Mouse (Mus musculus) stomach, embryonic 16.5 days (tissue): Measurements from ENCODE around the gene Nadk. TPM values are rescaled to one million over a fixed set of nuclear protein-coding genes. Genes with fewer than 3 reads are reported as not detected.
A peak's percentile ranks its signal among the peaks of the same experiment; 100 is the strongest.

ENCODE experiments used
- ATAC-seq: fragments of 200-750 bp; cut with Nextera tagmentation; 2 replicates; pipeline ENCODE4 v1.8.0; 2017; ENCODE audit warnings: moderate number of reproducible peaks, moderate TSS enrichment; ENCODE audit not compliant: insufficient read depth, low FRiP score
- H3K27ac ChIP-seq: fragments of 300-500 bp; sonication (generic); 2 replicates; pipeline ENCODE4 v1.5.1; 2014; ENCODE audit warnings: low read length
- H3K27me3 ChIP-seq: fragments of 300-500 bp; sonication (generic); 2 replicates; pipeline ENCODE4 v1.6.1; 2014; ENCODE audit warnings: low read length, control low read depth, mixed read lengths; ENCODE audit not compliant: control insufficient read depth, insufficient read depth
- H3K36me3 ChIP-seq: fragments of 300-500 bp; sonication (generic); 2 replicates; pipeline ENCODE4 v1.6.1; 2014; ENCODE audit warnings: low read length; ENCODE audit not compliant: control insufficient read depth, insufficient read depth
- H3K4me1 ChIP-seq: fragments of 300-500 bp; sonication (generic); 2 replicates; pipeline ENCODE4 v1.6.1; 2014; ENCODE audit warnings: low read length, control low read depth, mixed read lengths; ENCODE audit not compliant: control insufficient read depth, insufficient read depth
- H3K4me2 ChIP-seq: fragments of 300-500 bp; sonication (generic); 2 replicates; pipeline ENCODE4 v1.6.1; 2014; ENCODE audit warnings: low read depth, low read length, mixed read lengths
- H3K4me3 ChIP-seq: fragments of 300-500 bp; sonication (generic); replicated peaks from 2 replicates; pipeline ENCODE4 v1.5.1; 2014; ENCODE audit warnings: mild to moderate bottlenecking, low read length
- H3K9ac ChIP-seq: fragments of 300-500 bp; sonication (generic); 2 replicates; pipeline ENCODE4 v1.6.1; 2014; ENCODE audit warnings: low read length
- H3K9me3 ChIP-seq: fragments of 300-500 bp; sonication (generic); replicated peaks from 2 replicates; pipeline ENCODE4 v1.6.1; 2016; ENCODE audit warnings: low read length, control low read depth; ENCODE audit not compliant: control insufficient read depth
- WGBS: fragments of 180-500 bp; shearing (Covaris S2); extraction: QIAGEN DNeasy Blood & Tissue Kit; methylation state at CpG from one replicate; pipeline ENCODE4 v1.1.7; 2014; 5-methylcytosine and 5-hydroxymethylcytosine counted together
- polyA plus RNA-seq: library from polyadenylated mRNA; unstranded; fragments of >200 nt; fragmentation: Nextera tagmentation; extraction: Ambion mirVana; gene quantifications from 2 replicates; pipeline ENCODE4 v1.2.1, GENCODE M21; 2015

Nadk gene
- polyA plus RNA-seq, 1 experiment from 2014 or later: 85.5 TPM

GRCm38 (mm10) chr4:155595777-155596176 lies 33.6 kb downstream of the Nadk start:
- Histone ChIP-seq H3K9me3 (no peaks in the 10 kb centered on the region), H3K27me3 (no peaks in the 10 kb centered on the region), H3K36me3 (no peaks in the 10 kb centered on the region), H3K27ac (no peak overlapping the region), H3K9ac (no peak overlapping the region), H3K4me2 (no peak overlapping the region), H3K4me1 (no peaks in the 10 kb centered on the region), H3K4me3 (no peak overlapping the region)
- 76% methylated on average over 3 of the region's 3 CpGs for WGBS
- ATAC-seq: no peak

- 80% methylated on average over 5 of the region's 5 CpGs for WGBS
- Histone ChIP-seq H3K4me2 (no peak overlapping the region), H3K27me3 (no peaks in the 10 kb centered on the region), H3K36me3 (no peaks in the 10 kb centered on the region), H3K4me3 (no peak overlapping the region), H3K9ac (no peak overlapping the region), H3K4me1 (no peaks in the 10 kb centered on the region), H3K27ac (no peak overlapping the region), H3K9me3 (no peaks in the 10 kb centered on the region)
- no peak for ATAC-seq
These were observed 34.4 kb downstream of the Nadk start for GRCm38 (mm10) chr4:155596606-155597005.

GRCm38 (mm10) chr4:155598536-155598935 lies 36.4 kb downstream of the Nadk start:
- Histone ChIP-seq H3K9ac (no peak overlapping the region), H3K27me3 (no peaks in the 10 kb centered on the region), H3K4me2 (no peak overlapping the region), H3K9me3 (no peaks in the 10 kb centered on the region), H3K4me3 (no peak overlapping the region), H3K4me1 (peaks cover 6% of the 10 kb centered on the region), H3K36me3 (no peaks in the 10 kb centered on the region), H3K27ac (no peak overlapping the region)
- no peak for ATAC-seq
- 13% methylated on average over 20 of the region's 20 CpGs for WGBS

- Histone ChIP-seq H3K27me3 (no peaks in the 10 kb centered on the region), H3K27ac (no peak overlapping the region), H3K4me2 (peak overlapping the region; percentile 87), H3K4me1 (peaks cover 6% of the 10 kb centered on the region), H3K4me3 (peak overlapping the region; percentile 99), H3K9ac (no peak overlapping the region), H3K9me3 (no peaks in the 10 kb centered on the region), H3K36me3 (no peaks in the 10 kb centered on the region)
- WGBS: 75% methylated on average over 11 of the region's 11 CpGs
- no peak for ATAC-seq
These were observed 38.0 kb downstream of the Nadk start for GRCm38 (mm10) chr4:155599901-155600825.

GRCm38 (mm10) chr4:155601091-155601996 lies 39.2 kb downstream of the Nadk start, which contains the start of gene Slc35e2:
Gene Slc35e2 (plus strand): TSS chr4:155601416.
- ATAC-seq: peak; percentile 96
- no peaks in the 10 kb centered on the region for H3K27me3 ChIP-seq
- under 1% methylated on average over 64 of the region's 65 CpGs for WGBS
- no peaks in the 10 kb centered on the region for H3K36me3 ChIP-seq
- H3K27ac ChIP-seq: peak within 1 kb of the TSS; percentile 99
- peak within 1 kb of the TSS; percentile 96 for H3K9ac ChIP-seq
- H3K4me1 ChIP-seq: peaks cover 6% of the 10 kb centered on the region
- H3K9me3 ChIP-seq: no peaks in the 10 kb centered on the region
- peak within 1 kb of the TSS; percentile 87 for H3K4me2 ChIP-seq
- peak within 1 kb of the TSS; percentile 99 for H3K4me3 ChIP-seq

- H3K9me3 ChIP-seq: no peaks in the 10 kb centered on the region
- no peaks in the 10 kb centered on the region for H3K27me3 ChIP-seq
- WGBS: 1% methylated on average over 31 of the region's 31 CpGs
- H3K36me3 ChIP-seq: no peaks in the 10 kb centered on the region
- H3K4me2 ChIP-seq: peak overlapping the region; percentile 87
- peak overlapping the region; percentile 99 for H3K4me3 ChIP-seq
- H3K4me1 ChIP-seq: peaks cover 6% of the 10 kb centered on the region
- no peak; the same call in 1 of the 2 replicates for ATAC-seq
- H3K27ac ChIP-seq: peak overlapping the region; percentile 99
- peak overlapping the region; percentile 96 for H3K9ac ChIP-seq
These were observed 39.8 kb downstream of the Nadk start for GRCm38 (mm10) chr4:155601997-155602456.

GRCm38 (mm10) chr4:155602753-155603152 lies 40.6 kb downstream of the Nadk start:
- no peaks in the 10 kb centered on the region for H3K36me3 ChIP-seq
- H3K27ac ChIP-seq: no peak overlapping the region
- WGBS: 92% methylated on average over 1 of the region's 1 CpGs
- H3K9me3 ChIP-seq: no peaks in the 10 kb centered on the region
- peak overlapping the region; percentile 99; the same call in 1 of the 2 replicates for H3K4me3 ChIP-seq
- no peak for ATAC-seq
- peak overlapping the region; percentile 96; the same call in 1 of the 2 replicates for H3K9ac ChIP-seq
- H3K27me3 ChIP-seq: no peaks in the 10 kb centered on the region
- peak overlapping the region; percentile 87 for H3K4me2 ChIP-seq
- peaks cover 6% of the 10 kb centered on the region for H3K4me1 ChIP-seq

GRCm38 (mm10) chr4:155603801-155604200 lies 41.6 kb downstream of the Nadk start:
- Histone ChIP-seq H3K27ac (no peak overlapping the region), H3K36me3 (no peaks in the 10 kb centered on the region), H3K4me1 (peaks cover 6% of the 10 kb centered on the region), H3K9me3 (no peaks in the 10 kb centered on the region), H3K4me2 (no peak overlapping the region), H3K27me3 (no peaks in the 10 kb centered on the region), H3K4me3 (no peak overlapping the region), H3K9ac (no peak overlapping the region)
- no peak for ATAC-seq
- 94% methylated on average over 6 of the region's 6 CpGs for WGBS
